ENCODE assay signal across 12 mouse cellular contexts in the genomic region with DNA sequence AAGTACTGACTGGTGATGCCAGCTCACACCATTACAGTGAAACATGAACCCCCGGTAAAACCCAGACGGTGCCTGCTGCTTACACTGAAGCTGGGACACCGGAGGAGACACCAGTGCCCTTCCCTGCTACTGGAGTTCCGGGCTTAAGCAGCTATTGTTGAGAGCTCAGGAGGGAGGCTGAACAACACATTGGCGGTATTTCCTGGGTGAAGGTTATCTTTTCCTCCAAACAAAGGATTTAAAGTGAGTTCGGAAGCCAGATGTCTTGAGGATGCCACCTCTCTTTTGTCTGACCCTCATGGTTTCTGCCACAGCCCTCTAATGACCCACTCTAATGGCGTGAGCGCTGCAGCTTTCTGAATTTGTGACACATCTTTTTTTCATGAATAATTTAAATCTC. TPM values are rescaled to one million over a fixed set of nuclear protein-coding genes. Genes with fewer than 3 reads are reported as not detected.
DNase-seq lines count a peak whose midpoint lies in the region; ATAC-seq lines count a peak whose summit lies in the region.
"Had no signal": no experiment of that assay in that cellular context is flagged by ENCODE, and none has a peak within 500 bp of the region (broad histone marks: within the 10 kb centered on the region; RNA-seq: fewer than 3 reads in every experiment).

No protein-coding gene starts in this region.

- H3K4me2 ChIP-seq in heart, embryonic 14.5 days (ENCODE audit: low read length), result peak overlapping the region; percentile 14; the same call in 1 of the 2 replicates
- peak overlapping the region; percentile 43 for H3K4me2 ChIP-seq in forebrain, embryonic 13.5 days
- peak overlapping the region; percentile 38 for H3K4me2 ChIP-seq in midbrain, embryonic 11.5 days
- H3K4me2 ChIP-seq: liver, embryonic 13.5 days; stomach, embryonic 15.5 days had no signal

- H3K4me1 ChIP-seq in heart, embryonic 14.5 days (ENCODE audit: control insufficient read depth in 2 of 2, insufficient read depth in 2 of 2, low read length in 2 of 2), result peaks cover 10 to 32% of the 10 kb centered on the region in 2 experiments; a peak in 3 of 4 replicates
- peaks cover 76% of the 10 kb centered on the region for H3K4me1 ChIP-seq in forebrain, embryonic 13.5 days
- peaks cover 54% of the 10 kb centered on the region for H3K4me1 ChIP-seq in midbrain, embryonic 11.5 days (ENCODE audit: control insufficient read depth, insufficient read depth, low read length)

- no peak overlapping the region for H3K9ac ChIP-seq in heart, embryonic 14.5 days (ENCODE audit: low read length)
- H3K9ac ChIP-seq in forebrain, embryonic 13.5 days, result peak overlapping the region; percentile 57
- H3K9ac ChIP-seq in midbrain, embryonic 11.5 days (ENCODE audit: low read length), result peak overlapping the region; percentile 61
- H3K9ac ChIP-seq: liver, embryonic 13.5 days; stomach, embryonic 15.5 days had no signal

- no peaks in the 10 kb centered on the region for H3K27me3 ChIP-seq in heart, embryonic 14.5 days (ENCODE audit: control insufficient read depth, insufficient read depth, low read length)
- no peaks in the 10 kb centered on the region for H3K27me3 ChIP-seq in forebrain, embryonic 13.5 days
- H3K27me3 ChIP-seq in midbrain, embryonic 11.5 days (ENCODE audit: control insufficient read depth, insufficient read depth, low read length), result no peaks in the 10 kb centered on the region
- H3K27me3 ChIP-seq: liver, embryonic 13.5 days; stomach, embryonic 15.5 days had no signal

- no peak overlapping the region for H3K27ac ChIP-seq in heart, embryonic 14.5 days (replicated peaks in 1 of 2; ENCODE audit: control insufficient read depth in 1 of 2, insufficient read depth in 1 of 2, low read depth in 2 of 2, low read length in 2 of 2)
- peak overlapping the region; percentile 97 for H3K27ac ChIP-seq in forebrain, embryonic 13.5 days
- peak overlapping the region; percentile 96 for H3K27ac ChIP-seq in midbrain, embryonic 11.5 days (ENCODE audit: low read depth, low read length)
- H3K27ac ChIP-seq: heart, adult 2 months; kidney, postnatal 0 days; liver, embryonic 13.5 days; stomach, embryonic 15.5 days had no signal

- peaks cover 19% of the 10 kb centered on the region for H3K36me3 ChIP-seq in heart, embryonic 14.5 days (ENCODE audit: control insufficient read depth, insufficient read depth, low read length)
- H3K36me3 ChIP-seq in forebrain, embryonic 13.5 days (ENCODE audit: poor library complexity, severe bottlenecking), result peaks cover 20% of the 10 kb centered on the region
- H3K36me3 ChIP-seq in midbrain, embryonic 11.5 days (ENCODE audit: control insufficient read depth, insufficient read depth, low read length), result peaks cover 4% of the 10 kb centered on the region; the same call in 1 of the 2 replicates

- intact Hi-C loops in heart, postnatal 14 days (cut with DNase I), result no loop called here

- no peak overlapping the region for H3K4me3 ChIP-seq in heart, embryonic 14.5 days (ENCODE audit: control insufficient read depth in 1 of 2, insufficient read depth in 1 of 2, low read depth in 1 of 2, low read length in 2 of 2)
- peak overlapping the region; percentile 13; the same call in 1 of the 2 replicates for H3K4me3 ChIP-seq in forebrain, embryonic 13.5 days
- peak overlapping the region; percentile 9; the same call in 1 of the 2 replicates for H3K4me3 ChIP-seq in midbrain, embryonic 11.5 days (ENCODE audit: low read depth, low read length)
- H3K4me3 ChIP-seq: heart, adult 2 months; liver, embryonic 13.5 days; stomach, embryonic 15.5 days had no signal

- no peak for ATAC-seq in heart, embryonic 14.5 days (ENCODE audit: insufficient number of reproducible peaks, insufficient read depth, low FRiP score, low read depth)
- ATAC-seq in forebrain, embryonic 13.5 days, result no peak
- no peak for ATAC-seq in midbrain, embryonic 11.5 days (ENCODE audit: low FRiP score)
- no peak for ATAC-seq in activated CD4-positive, CD25-positive, alpha-beta regulatory T cell, adult 4 months

- DNase-seq in heart, postnatal 14 days, result no peak
- peak; percentile 91 for DNase-seq in midbrain, embryonic 11.5 days (ENCODE audit: low spot score, missing footprints)
- DNase-seq in retina, postnatal 1 day, result peak; percentile 59
- no peak for DNase-seq in B cell, adult 2 months
- DNase-seq in kidney, adult 18-20 months, result no peak
- DNase-seq: heart, adult 2 months; liver, embryonic 13.5 days had no signal

- H3K9me3 ChIP-seq in heart, embryonic 14.5 days (ENCODE audit: control insufficient read depth, low read length), result no peaks in the 10 kb centered on the region
- H3K9me3 ChIP-seq in forebrain, embryonic 13.5 days (replicated peaks), result no peaks in the 10 kb centered on the region
- no peaks in the 10 kb centered on the region for H3K9me3 ChIP-seq in midbrain, embryonic 11.5 days (ENCODE audit: control insufficient read depth, low read length)
- H3K9me3 ChIP-seq: liver, embryonic 13.5 days; stomach, embryonic 15.5 days had no signal

- WGBS in heart, embryonic 14.5 days, result 51% methylated on average over 8 of the region's 8 CpGs
- 6% methylated on average over 8 of the region's 8 CpGs for WGBS in forebrain, embryonic 13.5 days
- WGBS in midbrain, embryonic 11.5 days, result 7% methylated on average over 8 of the region's 8 CpGs

RNA-seq across cellular contexts. Expression of gene Cemip2, which starts 10.9 kb away (rescaled TPM):
- 57.1 and 57.5 TPM in 2 replicates for polyA plus RNA-seq in heart, embryonic 14.5 days (2014; fragmentation: Nextera tagmentation; extraction: Ambion mirVana)
- 10 to 100 TPM; 20.7 to 22.2 TPM for total RNA-seq in heart, postnatal 14 days (2021)
- polyA plus RNA-seq in forebrain, embryonic 13.5 days (2015; fragmentation: Nextera tagmentation; extraction: Ambion mirVana), result 54.2 and 61.3 TPM in 2 replicates
- 83.7 and 86.7 TPM in 2 replicates for polyA plus RNA-seq in midbrain, embryonic 11.5 days (2014; fragmentation: Nextera tagmentation; extraction: Ambion mirVana)
- polyA plus RNA-seq in activated CD4-positive, CD25-positive, alpha-beta regulatory T cell, adult 4 months (2017; shearing (Covaris generic)), result 1 to 10 TPM; 6.3 to 7.2 TPM

Comparison
In these comparisons a context has a peak if more than half of its experiments do, and no peak if none do; other contexts are left out.
1. H3K27ac ChIP-seq: peak in forebrain, embryonic 13.5 days (single experiment) and midbrain, embryonic 11.5 days (single experiment); none in heart, embryonic 14.5 days (0 of 2).
2. H3K4me3 ChIP-seq: peak in forebrain, embryonic 13.5 days (single experiment) and midbrain, embryonic 11.5 days (single experiment); none in heart, embryonic 14.5 days (0 of 2).
3. DNase-seq: peak in midbrain, embryonic 11.5 days (single experiment) and retina, postnatal 1 day (single experiment); none in heart, postnatal 14 days (0 of 2), B cell, adult 2 months (0 of 2) and kidney, adult 18-20 months (single experiment).
4. Peak in every context shown above with its lines, with median percentiles within 50 percentile points of each other: H3K4me2 ChIP-seq.